Mouse (Mus musculus) embryonic facial prominence, embryonic 11.5 days (tissue): ENCODE data around the gene Pola2. TPM values are rescaled to one million over a fixed set of nuclear protein-coding genes. Genes with fewer than 3 reads are reported as not detected.

Experiments used
- ATAC-seq: fragments of 200-750 bp; cut with Nextera tagmentation; replicated peaks from 2 replicates; pipeline ENCODE4 v1.8.0; 2017; ENCODE audit warnings: low read depth; ENCODE audit not compliant: insufficient number of reproducible peaks, low FRiP score, low TSS enrichment
- DNase-seq: peaks from one replicate; pipeline ENCODE4 v3.0.0-alpha.2; 2015; ENCODE audit warnings: low spot score
- H3K27ac ChIP-seq: fragments of 300-500 bp; sonication (generic); replicated peaks from 2 replicates; pipeline ENCODE4 v1.5.1; 2014; ENCODE audit warnings: mild to moderate bottlenecking, low read depth, low read length, control low read depth
- H3K27me3 ChIP-seq: fragments of 300-500 bp; sonication (generic); 2 replicates; pipeline ENCODE4 v1.6.1; 2014; ENCODE audit warnings: mild to moderate bottlenecking, low read length, moderate library complexity, mixed read lengths; ENCODE audit not compliant: control insufficient read depth, insufficient read depth
- H3K36me3 ChIP-seq: fragments of 300-500 bp; sonication (generic); replicated peaks from 2 replicates; pipeline ENCODE4 v1.6.1; 2014; ENCODE audit warnings: low read depth, mild to moderate bottlenecking, low read length, moderate library complexity, mixed read lengths; ENCODE audit not compliant: control insufficient read depth, insufficient read depth
- H3K4me1 ChIP-seq: fragments of 300-500 bp; sonication (generic); 2 replicates; pipeline ENCODE4 v1.6.1; 2014; ENCODE audit warnings: low read length, mixed read lengths; ENCODE audit not compliant: control insufficient read depth, insufficient read depth
- H3K4me2 ChIP-seq: fragments of 300-500 bp; sonication (generic); 2 replicates; pipeline ENCODE4 v1.6.1; 2014; ENCODE audit warnings: low read depth, mild to moderate bottlenecking, control low read depth, low read length, moderate library complexity
- H3K4me3 ChIP-seq: fragments of 300-500 bp; sonication (generic); 2 replicates; pipeline ENCODE4 v1.5.1; 2014; ENCODE audit warnings: low read depth, low read length, control low read depth
- H3K9ac ChIP-seq: fragments of 300-500 bp; sonication (generic); replicated peaks from 2 replicates; pipeline ENCODE4 v1.6.1; 2014; ENCODE audit warnings: mild to moderate bottlenecking, control low read depth, low read length
- H3K9me3 ChIP-seq: fragments of 300-500 bp; sonication (generic); replicated peaks from 2 replicates; pipeline ENCODE4 v1.6.1; 2016; ENCODE audit warnings: mild to moderate bottlenecking, low read length, inconsistent platforms, mixed read lengths; ENCODE audit not compliant: control insufficient read depth
- WGBS: fragments of 180-500 bp; shearing (Covaris S2); extraction: QIAGEN DNeasy Blood & Tissue Kit; methylation state at CpG from one replicate; pipeline ENCODE4 v1.1.7; 2014; 5-methylcytosine and 5-hydroxymethylcytosine counted together
- polyA plus RNA-seq: library from polyadenylated mRNA; unstranded; fragments of >200 nt; fragmentation: Nextera tagmentation; extraction: Ambion mirVana; gene quantifications from 2 replicates; pipeline ENCODE4 v1.2.1, GENCODE M21; 2014

Gene Pola2
- polyA plus RNA-seq, 1 experiment from 2014 or later = 97.6 TPM

DNA sequence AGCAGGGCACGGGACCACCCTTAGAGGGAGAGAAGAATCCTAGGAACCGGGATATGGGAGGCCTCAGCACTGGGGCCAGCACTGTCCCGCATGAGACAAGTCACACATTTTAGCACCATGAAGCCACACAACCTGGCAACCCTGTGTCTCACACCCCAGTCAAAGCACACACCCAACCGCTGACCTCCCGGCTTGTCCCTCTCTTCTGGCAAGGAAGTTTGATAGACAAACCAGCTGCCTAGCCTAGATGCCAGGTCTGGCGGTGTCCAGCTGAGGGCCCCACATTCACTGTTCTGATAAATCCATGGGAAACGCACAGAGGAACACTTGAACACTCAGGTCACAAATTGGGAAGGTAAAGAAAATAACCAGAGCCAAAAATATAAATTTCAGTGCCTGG, 21.4 kb downstream of the Pola2 start:
- Histone ChIP-seq H3K4me1 (no peaks in the 10 kb centered on the region), H3K27me3 (no peaks in the 10 kb centered on the region), H3K4me2 (no peak overlapping the region), H3K9me3 (no peaks in the 10 kb centered on the region), H3K36me3 (no peaks in the 10 kb centered on the region; the same call in none of the 2 replicates), H3K9ac (no peak overlapping the region), H3K27ac (no peak overlapping the region), H3K4me3 (no peak overlapping the region)
- DNase-seq = no peak
- ATAC-seq = no peak
- 93% methylated on average over 7 of the region's 7 CpGs for WGBS

- Histone ChIP-seq H3K9ac (no peak overlapping the region), H3K4me1 (no peaks in the 10 kb centered on the region), H3K27ac (no peak overlapping the region), H3K9me3 (no peaks in the 10 kb centered on the region), H3K4me2 (no peak overlapping the region), H3K4me3 (no peak overlapping the region), H3K27me3 (no peaks in the 10 kb centered on the region), H3K36me3 (no peaks in the 10 kb centered on the region; the same call in none of the 2 replicates)
- 95% methylated on average over 10 of the region's 10 CpGs for WGBS
- ATAC-seq = no peak
- no peak for DNase-seq
Observed at GRCm38 (mm10) chr19:5940656-5941055, 23.3 kb downstream of the Pola2 start.

DNA sequence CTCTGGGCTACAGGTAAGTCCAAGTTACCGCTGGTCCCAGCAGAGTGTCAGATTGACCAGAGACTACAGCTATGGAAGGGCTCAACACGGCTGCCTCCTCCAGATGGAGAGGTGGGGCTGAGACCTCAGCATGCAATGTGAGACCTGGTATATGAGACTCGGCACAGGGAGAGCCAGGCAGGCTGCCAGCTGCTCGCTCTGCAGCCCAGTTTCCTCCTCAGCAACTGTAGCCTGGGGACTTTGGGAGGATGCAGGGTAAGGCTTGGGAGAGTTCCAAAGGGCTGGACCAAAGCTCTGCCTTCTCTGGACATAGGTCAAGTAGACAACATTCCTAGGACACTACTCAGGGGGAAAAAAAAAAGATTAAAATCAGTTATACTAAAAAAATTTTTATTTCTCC, 23.8 kb downstream of the Pola2 start:
- Histone ChIP-seq H3K9ac (no peak overlapping the region), H3K27me3 (no peaks in the 10 kb centered on the region), H3K27ac (no peak overlapping the region), H3K9me3 (no peaks in the 10 kb centered on the region), H3K36me3 (no peaks in the 10 kb centered on the region; the same call in none of the 2 replicates), H3K4me2 (no peak overlapping the region), H3K4me1 (no peaks in the 10 kb centered on the region), H3K4me3 (no peak overlapping the region)
- ATAC-seq (no peak), DNase-seq (no peak)
- WGBS = 73% methylated on average over 4 of the region's 4 CpGs

DNA sequence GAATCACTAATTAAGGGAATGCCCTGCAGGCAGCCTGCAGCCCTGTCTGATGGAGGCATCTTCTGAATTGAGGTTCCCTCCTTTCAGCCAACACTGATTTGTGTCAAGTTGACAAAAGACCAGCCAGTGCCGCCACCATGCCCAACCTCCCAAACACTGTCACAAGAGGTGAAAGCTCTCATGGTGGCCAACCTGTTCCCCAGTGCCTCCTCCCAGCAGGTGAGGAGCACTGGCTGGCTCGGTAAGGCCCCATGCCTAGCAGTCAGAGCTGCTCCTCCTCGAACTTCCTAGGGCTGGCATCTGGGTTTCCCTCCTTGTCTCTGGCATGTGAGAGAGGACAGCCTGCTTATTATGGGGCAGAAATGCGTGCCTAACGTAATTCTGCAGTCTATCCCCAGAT, 24.3 kb downstream of the Pola2 start:
- WGBS = 86% methylated on average over 5 of the region's 5 CpGs
- H3K4me1 ChIP-seq = no peaks in the 10 kb centered on the region
- no peak overlapping the region for H3K4me2 ChIP-seq
- no peaks in the 10 kb centered on the region for H3K27me3 ChIP-seq
- H3K36me3 ChIP-seq = no peaks in the 10 kb centered on the region; the same call in none of the 2 replicates
- no peak overlapping the region for H3K27ac ChIP-seq
- ATAC-seq (no peak), DNase-seq (no peak)
- H3K4me3 ChIP-seq = no peak overlapping the region
- H3K9me3 ChIP-seq = no peaks in the 10 kb centered on the region
- no peak overlapping the region for H3K9ac ChIP-seq

DNA sequence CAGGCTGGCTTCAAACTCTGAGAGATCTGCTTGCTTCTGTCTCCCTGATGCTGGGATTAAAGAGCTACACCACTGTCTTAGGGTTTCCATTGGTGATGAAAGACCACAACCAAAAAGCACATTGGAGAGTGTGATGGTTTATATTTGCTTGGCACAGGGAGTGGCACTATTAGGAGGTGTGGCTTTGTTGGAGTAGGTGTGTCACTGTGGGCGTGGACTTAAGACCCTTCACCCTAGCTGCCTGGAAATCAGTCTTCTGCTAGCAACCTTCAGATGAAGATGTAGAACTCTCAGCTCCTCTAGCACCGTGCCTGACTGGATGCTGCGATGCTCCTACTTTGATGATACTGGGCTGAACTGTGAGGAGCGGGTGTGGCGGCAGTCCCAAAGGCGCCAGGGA, 25.5 kb downstream of the Pola2 start:
- ATAC-seq (no peak), DNase-seq (no peak)
- H3K9ac ChIP-seq = no peak overlapping the region
- no peaks in the 10 kb centered on the region for H3K4me1 ChIP-seq
- H3K9me3 ChIP-seq = no peaks in the 10 kb centered on the region
- 86% methylated on average over 6 of the region's 6 CpGs for WGBS
- H3K4me3 ChIP-seq = no peak overlapping the region
- H3K36me3 ChIP-seq = no peaks in the 10 kb centered on the region; the same call in none of the 2 replicates
- H3K4me2 ChIP-seq = no peak overlapping the region
- no peaks in the 10 kb centered on the region for H3K27me3 ChIP-seq
- H3K27ac ChIP-seq = no peak overlapping the region

DNA sequence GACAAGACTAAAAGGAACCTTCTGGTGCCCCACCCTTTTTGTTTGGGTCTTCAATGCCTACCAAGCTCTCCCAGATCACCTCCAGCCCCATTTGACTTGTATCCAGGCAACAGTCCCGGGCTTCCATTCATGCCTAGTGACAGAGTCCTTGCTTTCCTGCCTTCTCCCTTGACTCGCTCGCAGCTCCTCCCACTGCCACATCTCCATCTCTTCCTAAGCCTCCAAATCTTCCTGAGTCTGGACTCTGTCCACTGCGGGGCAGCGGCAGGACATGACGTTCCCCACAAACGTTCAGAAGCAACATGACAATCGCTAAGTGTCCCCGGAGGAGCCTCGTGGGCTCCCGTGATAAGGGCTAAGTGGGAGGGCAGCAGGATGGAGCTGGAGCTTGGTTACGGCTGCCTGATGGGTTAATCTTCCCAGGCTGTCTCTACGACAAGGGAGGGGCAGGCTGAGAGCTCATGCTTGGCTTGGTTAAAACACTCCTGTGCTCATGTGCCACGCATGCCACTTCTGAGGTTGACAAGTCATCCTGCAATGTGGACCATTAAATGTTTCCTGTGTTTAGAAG, 26.1 kb downstream of the Pola2 start:
- no peak for ATAC-seq
- no peak for DNase-seq
- no peaks in the 10 kb centered on the region for H3K9me3 ChIP-seq
- no peak overlapping the region for H3K4me3 ChIP-seq
- H3K36me3 ChIP-seq = no peaks in the 10 kb centered on the region; the same call in none of the 2 replicates
- H3K27me3 ChIP-seq = no peaks in the 10 kb centered on the region
- H3K4me1 ChIP-seq = no peaks in the 10 kb centered on the region
- no peak overlapping the region for H3K9ac ChIP-seq
- no peak overlapping the region for H3K27ac ChIP-seq
- H3K4me2 ChIP-seq = no peak overlapping the region
- 44% methylated on average over 14 of the region's 14 CpGs for WGBS

DNA sequence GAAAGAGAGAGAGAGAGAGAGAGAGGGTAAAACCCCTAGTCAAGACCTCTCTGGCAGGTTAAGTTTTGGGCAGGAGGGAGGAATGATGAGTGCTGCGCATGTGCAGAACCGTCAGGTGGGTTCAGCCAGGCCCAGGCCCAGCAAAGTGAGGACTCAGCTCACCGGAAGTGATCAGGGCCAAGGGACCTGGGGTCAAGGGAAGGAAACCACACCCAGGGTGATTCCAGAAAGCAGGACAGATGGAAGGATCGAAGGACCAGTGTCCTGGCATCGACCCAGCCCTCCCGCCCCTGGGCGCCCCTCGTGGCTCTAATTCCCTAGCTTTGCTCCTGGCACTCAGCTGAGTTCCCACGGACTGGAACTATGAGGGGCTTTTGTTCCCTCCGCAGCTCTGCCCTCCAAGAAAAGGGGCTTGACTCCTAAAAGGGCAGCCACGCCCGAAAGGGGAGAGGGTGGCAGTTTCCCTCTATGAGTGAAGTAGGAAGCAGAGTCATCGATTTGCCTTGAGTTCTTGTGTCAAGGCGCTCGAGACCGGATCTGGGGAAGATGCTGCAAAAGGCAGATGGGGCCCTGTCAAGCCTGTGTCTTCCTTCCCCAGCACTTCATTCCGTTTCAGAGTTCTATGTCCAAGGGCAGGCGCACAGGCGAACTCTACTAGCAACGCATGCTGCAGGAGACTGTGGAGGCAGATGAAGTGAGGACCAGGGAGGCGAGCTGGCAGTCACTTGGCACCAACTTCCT, 26.7 kb downstream of the Pola2 start:
- Histone ChIP-seq H3K9ac (no peak overlapping the region), H3K4me2 (no peak overlapping the region), H3K4me3 (no peak overlapping the region), H3K4me1 (no peaks in the 10 kb centered on the region), H3K36me3 (no peaks in the 10 kb centered on the region; the same call in none of the 2 replicates), H3K27ac (no peak overlapping the region), H3K27me3 (no peaks in the 10 kb centered on the region), H3K9me3 (no peaks in the 10 kb centered on the region)
- 78% methylated on average over 21 of the region's 21 CpGs for WGBS
- no peak for ATAC-seq
- DNase-seq = no peak

GRCm38 (mm10) chr19:5935691-5936090, 28.3 kb downstream of the Pola2 start:
- no peak overlapping the region for H3K27ac ChIP-seq
- H3K4me1 ChIP-seq = no peaks in the 10 kb centered on the region
- no peaks in the 10 kb centered on the region; the same call in 1 of the 2 replicates for H3K36me3 ChIP-seq
- ATAC-seq (no peak), DNase-seq (no peak)
- H3K9ac ChIP-seq = no peak overlapping the region
- H3K9me3 ChIP-seq = no peaks in the 10 kb centered on the region
- no peak overlapping the region for H3K4me2 ChIP-seq
- H3K4me3 ChIP-seq = no peak overlapping the region
- WGBS = 75% methylated on average over 5 of the region's 5 CpGs
- no peaks in the 10 kb centered on the region for H3K27me3 ChIP-seq
